Mouse (Mus musculus) megakaryocyte progenitor cell, adult 5-6 weeks (primary cell): ENCODE results near the gene Chl1. TPM values are rescaled to one million over a fixed set of nuclear protein-coding genes. Genes with fewer than 3 reads are reported as not detected.
A peak's percentile ranks its signal among the peaks of the same experiment; 100 is the strongest.

Experiments used
- ATAC-seq: replicated peaks from 2 replicates; pipeline ENCODE4 v1.8.0; 2016; ENCODE audit warnings: mild to moderate bottlenecking, moderate TSS enrichment, inconsistent platforms; ENCODE audit not compliant: poor library complexity
- total RNA-seq, 2 experiments: library from RNA; stranded (forward) in 1 of 2; stranded (reverse) in 1 of 2; fragments of 157-497, 149-512 nt in 1 of 2; fragments of 200-1000 nt in 1 of 2; gene quantifications; 2 replicates each; pipeline versions ENCODE4 v1.2.3 to v1.2.4; 2015 to 2017

The Chl1 gene
- total RNA-seq (2015) = 0.17 TPM in 1 of 2 replicates, not detected in the other
- not detected in 2 replicates for total RNA-seq (2017)

DNA sequence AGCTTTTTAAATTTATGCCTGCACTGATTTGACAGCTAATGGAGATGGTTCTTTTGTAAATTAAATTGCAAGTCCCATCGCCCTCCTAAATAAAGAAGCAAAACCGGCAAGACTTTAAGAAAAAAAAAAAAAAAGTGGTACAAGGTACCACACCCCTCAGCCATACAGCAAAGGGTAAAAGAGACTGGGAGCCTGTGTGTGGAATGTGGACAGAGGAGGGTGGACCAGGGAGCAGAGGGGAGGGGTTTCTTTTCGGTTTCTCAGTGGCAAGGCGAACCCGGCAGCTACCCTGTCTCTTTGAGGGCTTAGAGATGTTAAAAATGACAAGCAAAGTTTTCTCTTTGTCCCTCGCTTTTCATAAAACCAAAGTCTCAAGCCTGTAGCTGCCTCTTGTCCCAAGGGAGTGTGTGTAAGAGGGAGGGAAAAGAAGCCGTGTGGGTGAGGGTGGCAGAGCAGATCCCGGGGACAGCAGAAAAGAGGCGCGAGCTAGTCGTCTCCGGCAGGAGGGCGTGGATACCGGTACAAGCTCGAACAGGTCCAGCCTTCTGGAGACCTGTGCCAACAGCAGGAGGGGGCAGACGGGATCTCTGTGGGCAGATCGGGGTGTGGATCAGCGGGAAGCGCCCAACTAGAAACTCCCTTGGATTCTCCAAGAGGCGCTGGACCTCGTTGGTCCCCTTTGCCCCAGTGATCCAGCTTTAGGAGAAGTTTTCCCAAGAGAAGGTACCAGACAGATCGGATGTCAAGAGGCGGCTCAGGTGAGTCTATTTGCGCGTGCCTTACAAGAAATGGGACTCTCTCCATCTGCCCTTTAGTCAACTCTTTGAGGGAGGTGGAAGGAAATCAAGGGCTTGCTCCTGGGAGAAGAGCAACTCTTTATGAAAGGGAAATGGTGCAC lies at the start of gene Chl1:
Gene Chl1, plus strand, starts transcription at position 195 of the 898 bp plus-strand sequence.
- peak; percentile 51 for ATAC-seq

- ATAC-seq = peak; percentile 98
Measured at GRCm38 (mm10) chr6:103465479-103466080, 44.8 kb upstream of the Chl1 start.

DNA sequence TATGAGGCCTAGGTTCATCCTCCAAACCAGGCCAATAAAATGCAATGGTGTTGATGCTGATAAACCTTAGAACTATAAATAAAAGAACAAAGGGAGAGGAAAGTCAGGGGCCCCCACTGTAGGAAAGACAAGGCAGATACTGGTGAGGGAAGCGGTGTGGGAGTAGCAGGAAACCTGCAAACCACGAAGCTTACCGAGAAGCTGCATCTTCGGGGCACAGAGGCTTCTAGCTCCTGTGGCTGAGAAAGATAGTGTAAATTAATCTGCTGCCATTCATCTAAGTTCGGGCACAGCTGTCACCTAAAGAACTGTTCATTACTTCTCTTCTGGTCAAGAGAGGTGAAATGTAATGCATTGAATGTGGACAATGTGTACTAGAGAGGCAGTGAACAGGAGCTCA lies 37.1 kb upstream of the Chl1 start:
- peak; percentile 88 for ATAC-seq

- no peak for ATAC-seq
Measured at GRCm38 (mm10) chr6:103487199-103487598, 23.2 kb upstream of the Chl1 start.

DNA sequence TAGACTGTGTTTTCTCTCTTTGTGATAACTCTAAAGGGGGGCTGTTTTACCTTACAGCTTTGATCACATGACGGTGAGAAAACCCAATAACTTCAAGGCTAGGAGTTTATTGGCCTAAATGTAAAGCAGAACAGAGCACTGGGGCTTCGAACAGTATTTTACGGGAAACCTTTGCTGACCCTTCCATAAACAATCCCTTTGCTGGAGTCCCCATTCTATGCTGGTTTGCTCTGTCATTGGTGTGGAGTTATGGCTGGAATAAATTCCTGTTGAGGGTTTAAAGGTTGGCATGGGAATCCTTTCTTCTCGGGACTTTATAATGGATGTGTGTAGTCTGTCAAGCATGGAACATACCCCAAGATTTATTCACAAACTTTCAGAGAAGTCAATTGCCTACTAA lies 12.0 kb upstream of the Chl1 start:
- ATAC-seq = no peak

- no peak for ATAC-seq
Measured at GRCm38 (mm10) chr6:103504065-103504464, 6.3 kb upstream of the Chl1 start.

GRCm38 (mm10) chr6:103507751-103508575 lies 2.4 kb upstream of the Chl1 start:
- no peak for ATAC-seq

DNA sequence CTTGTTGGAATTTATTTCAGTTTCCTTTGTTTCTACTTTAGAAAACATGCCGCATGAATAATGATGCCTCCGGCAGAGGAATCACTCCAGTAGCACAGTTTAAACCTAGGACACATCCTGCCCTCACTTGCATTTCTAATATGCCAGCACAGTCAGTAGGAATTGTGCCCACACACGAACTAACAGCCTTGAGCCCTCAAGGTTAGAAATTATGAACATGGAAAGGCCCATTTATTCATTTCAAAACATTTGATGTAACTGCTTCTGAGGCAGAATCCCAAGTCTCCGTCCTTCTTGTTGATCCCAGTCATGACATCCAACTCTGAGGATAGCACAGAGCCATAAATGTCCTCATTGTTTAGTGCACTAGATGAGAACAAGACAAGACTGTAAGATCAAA lies 790 bp upstream of the Chl1 start:
- ATAC-seq = no peak

GRCm38 (mm10) chr6:103511290-103511971 lies 1.0 kb downstream of the Chl1 start:
- 0 out of 2 replicates have a peak, but pooled peaks have one; percentile 9 for ATAC-seq

GRCm38 (mm10) chr6:103511972-103512565 lies 1.7 kb downstream of the Chl1 start:
- ATAC-seq = peak; percentile 81

- no peak for ATAC-seq
Measured at GRCm38 (mm10) chr6:103512911-103513321, 2.5 kb downstream of the Chl1 start.

DNA sequence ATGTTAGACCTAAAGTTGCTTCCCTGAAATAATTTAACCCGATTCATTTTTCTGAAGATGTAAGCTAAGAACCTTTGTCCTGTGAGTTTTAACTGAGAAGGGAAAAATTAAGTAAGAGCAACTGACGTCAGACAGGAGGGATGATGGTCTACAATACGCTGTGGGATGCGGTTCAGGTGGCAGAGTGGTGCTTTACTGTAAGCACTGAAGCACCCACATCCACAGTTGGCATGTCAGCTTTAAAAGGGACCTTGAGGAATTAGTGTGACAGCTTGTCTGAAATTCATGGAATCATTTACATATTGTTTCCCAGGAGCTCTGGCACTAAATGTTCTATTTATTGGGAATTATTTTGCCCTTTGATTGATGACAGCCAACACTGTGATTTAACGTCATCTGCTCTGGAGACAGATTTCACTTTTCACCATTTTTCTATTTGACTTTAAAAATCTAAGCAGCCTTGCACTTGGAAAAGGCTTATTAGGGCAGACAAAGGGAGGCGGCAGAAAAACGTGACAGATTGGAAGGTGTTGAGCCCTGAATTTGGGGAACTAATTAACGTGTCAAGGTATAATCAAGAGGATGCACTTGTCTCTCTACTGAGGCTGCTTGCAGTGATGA lies 3.3 kb downstream of the Chl1 start:
- ATAC-seq = no peak

DNA sequence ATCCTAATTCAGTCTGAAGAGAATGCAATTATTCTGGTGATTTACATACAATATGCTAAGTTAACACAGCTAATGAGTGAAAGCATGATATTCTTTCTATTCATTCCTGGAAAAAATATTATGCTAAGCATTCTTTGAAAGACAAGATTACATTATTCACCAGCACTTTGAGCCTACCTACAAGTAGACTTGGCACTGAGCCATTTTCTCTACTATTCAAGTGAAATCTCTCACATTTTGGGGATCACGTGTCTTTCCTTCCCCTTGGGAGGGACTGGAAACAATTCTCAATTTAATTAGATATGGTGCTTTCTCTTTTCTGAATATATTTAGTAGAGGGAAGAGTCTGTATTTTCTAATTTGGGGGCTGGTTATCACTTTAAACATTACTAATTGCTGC lies 4.0 kb downstream of the Chl1 start:
- ATAC-seq = no peak

GRCm38 (mm10) chr6:103514756-103515155 lies 4.4 kb downstream of the Chl1 start:
- no peak for ATAC-seq

DNA sequence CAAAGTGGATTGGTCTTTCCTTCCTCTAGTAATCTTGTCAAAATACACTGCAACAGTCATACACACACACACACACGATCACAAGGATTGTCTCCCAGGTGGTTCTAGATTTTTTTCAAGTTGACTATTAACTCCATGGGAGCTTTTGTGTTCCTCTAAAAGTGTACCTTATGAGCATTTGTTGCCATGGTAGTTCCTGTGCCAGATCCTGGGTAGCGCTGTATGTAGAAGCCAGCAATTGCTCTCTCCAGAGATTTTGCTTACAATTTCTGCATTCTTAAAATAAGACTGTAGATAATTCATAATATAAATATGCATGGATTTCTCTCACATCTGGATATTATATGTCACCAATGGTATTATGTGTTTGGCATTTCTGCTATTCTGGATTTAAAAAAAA lies 9.2 kb downstream of the Chl1 start:
- no peak for ATAC-seq

GRCm38 (mm10) chr6:103525326-103526024 lies 15.1 kb downstream of the Chl1 start:
- peak; percentile 96 for ATAC-seq

GRCm38 (mm10) chr6:103526945-103527777 lies 16.8 kb downstream of the Chl1 start:
- ATAC-seq = peak; percentile 51

DNA sequence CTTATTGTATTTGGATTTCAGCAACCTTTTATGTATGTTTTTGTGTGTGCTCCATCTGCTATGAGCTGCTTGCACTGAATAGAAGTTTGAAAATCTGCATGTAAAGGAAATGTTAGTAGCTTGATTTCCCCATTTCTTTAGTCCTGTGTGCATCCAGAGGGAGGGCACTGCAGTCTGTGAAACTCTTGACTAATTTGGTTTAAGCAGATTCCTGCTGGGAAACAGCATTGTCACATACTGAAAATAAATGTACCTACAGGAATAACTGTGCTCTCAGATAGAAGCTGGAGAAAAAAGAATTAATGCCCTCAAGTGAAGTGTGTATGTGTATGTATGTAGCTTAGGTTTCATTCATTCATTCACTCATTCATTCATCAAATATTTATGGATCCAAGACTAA lies 22.7 kb downstream of the Chl1 start:
- no peak for ATAC-seq
